Mouse (Mus musculus) hindbrain, postnatal 0 days (tissue): ENCODE measurements around the gene Cep295. TPM values are rescaled to one million over a fixed set of nuclear protein-coding genes. Genes with fewer than 3 reads are reported as not detected.

ENCODE experiments used
- ATAC-seq: fragments of 200-750 bp; cut with Nextera tagmentation; 2 replicates; pipeline ENCODE4 v1.8.0; 2017; ENCODE audit warnings: mild to moderate bottlenecking, moderate TSS enrichment, moderate library complexity
- DNase-seq: peaks from one replicate; pipeline ENCODE4 v3.0.0-alpha.2; 2015; ENCODE audit warnings: low spot score
- H3K27ac ChIP-seq: fragments of 300-500 bp; sonication (generic); 2 replicates; pipeline ENCODE4 v1.5.1; 2014; ENCODE audit warnings: mild to moderate bottlenecking
- H3K27me3 ChIP-seq: fragments of 300-500 bp; sonication (generic); 2 replicates; pipeline ENCODE4 v1.6.1; 2014; ENCODE audit warnings: low read length, mixed read lengths; ENCODE audit not compliant: insufficient read depth
- H3K36me3 ChIP-seq: fragments of 300-500 bp; sonication (generic); 2 replicates; pipeline ENCODE4 v1.6.1; 2014; ENCODE audit warnings: low read length, mixed read lengths; ENCODE audit not compliant: insufficient read depth
- H3K4me1 ChIP-seq: fragments of 300-500 bp; sonication (generic); 2 replicates; pipeline ENCODE4 v1.6.1; 2014; ENCODE audit warnings: antibody characterized with exemption, low read length, mixed read lengths; ENCODE audit not compliant: insufficient read depth
- H3K4me2 ChIP-seq: fragments of 300-500 bp; sonication (generic); 2 replicates; pipeline ENCODE4 v1.6.1; 2014; ENCODE audit warnings: low read depth, mild to moderate bottlenecking, low read length, moderate library complexity, mixed read lengths
- H3K4me3 ChIP-seq: fragments of 300-500 bp; sonication (generic); 2 replicates; pipeline ENCODE4 v1.5.1; 2014; ENCODE audit warnings: low read length
- H3K9ac ChIP-seq: fragments of 300-500 bp; sonication (generic); replicated peaks from 2 replicates; pipeline ENCODE4 v1.6.1; 2014; ENCODE audit warnings: mild to moderate bottlenecking, low read length, moderate library complexity, mixed read lengths
- H3K9me3 ChIP-seq: fragments of 300-500 bp; sonication (generic); 2 replicates; pipeline ENCODE4 v1.6.1; 2016; ENCODE audit warnings: low read length, mixed read lengths
- CTCF ChIP-seq: IDR thresholded peaks from 2 replicates; pipeline ENCODE4 v1.5.1; 2016; ENCODE audit warnings: antibody characterized with exemption, control low read depth, low read depth
- WGBS: fragments of 180-500 bp; shearing (Covaris S2); extraction: QIAGEN DNeasy Blood & Tissue Kit; methylation state at CpG from one replicate; pipeline ENCODE4 v1.1.7; 2014; 5-methylcytosine and 5-hydroxymethylcytosine counted together
- polyA plus RNA-seq: library from polyadenylated mRNA; unstranded; fragments of >200 nt; fragmentation: Nextera tagmentation; extraction: Ambion mirVana; gene quantifications from 2 replicates; pipeline ENCODE4 v1.2.1, GENCODE M21; 2015
- total RNA-seq: library from RNA; depleted of rRNA; stranded (reverse); fragments of >200 nt; gene quantifications from 2 replicates; pipeline ENCODE4 v1.2.3, GENCODE M21; 2014; rRNA removed

Cep295 gene
- total RNA-seq: 16.6 and 18.6 TPM in 2 replicates
- 10.0 and 10.3 TPM in 2 replicates for polyA plus RNA-seq

- Histone ChIP-seq H3K9me3 (no peaks in the 10 kb centered on the region), H3K9ac (peak within 1 kb of the TSS; percentile 81), H3K4me1 (no peaks in the 10 kb centered on the region; the same call in 1 of the 2 replicates), H3K4me2 (peak within 1 kb of the TSS; percentile 66), H3K27ac (peak within 1 kb of the TSS; percentile 90), H3K4me3 (peak within 1 kb of the TSS; percentile 90), H3K27me3 (0 out of 2 replicates have a peak, but pooled peaks cover 5% of the 10 kb centered on the region), H3K36me3 (no peaks in the 10 kb centered on the region)
- peak; percentile 98 for DNase-seq
- 2% methylated on average over 60 of the region's 60 CpGs for WGBS
- ATAC-seq: peak; percentile 99
- no peak for TF ChIP-seq CTCF
Observed at GRCm38 (mm10) chr9:15357484-15358275, at the start of gene Cep295. Gene Cep295, minus strand, starts transcription at chr9:15357788.

- no peak for DNase-seq
- 64% methylated on average over 4 of the region's 4 CpGs for WGBS
- Histone ChIP-seq H3K27me3 (no peaks in the 10 kb centered on the region), H3K27ac (no peak overlapping the region), H3K4me2 (no peak overlapping the region), H3K9ac (no peak overlapping the region), H3K4me1 (no peaks in the 10 kb centered on the region), H3K9me3 (no peaks in the 10 kb centered on the region), H3K4me3 (no peak overlapping the region), H3K36me3 (no peaks in the 10 kb centered on the region)
- no peak for TF ChIP-seq CTCF
- ATAC-seq: no peak
Observed at GRCm38 (mm10) chr9:15397591-15397990, 40.0 kb upstream of the Cep295 start.

GRCm38 (mm10) chr9:15395353-15395942, 37.9 kb upstream of the Cep295 start:
- Histone ChIP-seq H3K9ac (no peak overlapping the region), H3K9me3 (no peaks in the 10 kb centered on the region), H3K4me2 (no peak overlapping the region), H3K4me1 (no peaks in the 10 kb centered on the region), H3K36me3 (no peaks in the 10 kb centered on the region), H3K4me3 (no peak overlapping the region), H3K27me3 (no peaks in the 10 kb centered on the region), H3K27ac (no peak overlapping the region)
- ATAC-seq (no peak), DNase-seq (no peak)
- WGBS: 80% methylated on average over 1 of the region's 1 CpGs
- TF ChIP-seq CTCF: no peak

- no peak for ATAC-seq
- Histone ChIP-seq H3K4me1 (no peaks in the 10 kb centered on the region), H3K9me3 (no peaks in the 10 kb centered on the region), H3K4me3 (no peak overlapping the region), H3K27ac (no peak overlapping the region), H3K9ac (no peak overlapping the region), H3K36me3 (no peaks in the 10 kb centered on the region), H3K4me2 (no peak overlapping the region), H3K27me3 (no peaks in the 10 kb centered on the region)
- no peak for DNase-seq
- no peak for TF ChIP-seq CTCF
- WGBS: 76% methylated on average over 5 of the region's 5 CpGs
Observed at GRCm38 (mm10) chr9:15387075-15387643, 29.6 kb upstream of the Cep295 start.

- DNase-seq: peak; percentile 61
- H3K4me2 ChIP-seq: no peak overlapping the region
- WGBS: 60% methylated on average over 5 of the region's 5 CpGs
Observed at GRCm38 (mm10) chr9:15384266-15384665, 26.7 kb upstream of the Cep295 start.

GRCm38 (mm10) chr9:15366260-15366659, 8.7 kb upstream of the Cep295 start:
- 45% methylated on average over 2 of the region's 2 CpGs for WGBS

More at GRCm38 (mm10) chr9:15384266-15384665, 26.7 kb upstream of the Cep295 start:
- Histone ChIP-seq H3K4me1 (no peaks in the 10 kb centered on the region), H3K27me3 (no peaks in the 10 kb centered on the region), H3K36me3 (no peaks in the 10 kb centered on the region), H3K9ac (no peak overlapping the region), H3K27ac (no peak overlapping the region), H3K9me3 (no peaks in the 10 kb centered on the region), H3K4me3 (no peak overlapping the region)
- 0 out of 2 replicates have a peak, but pooled peaks have one; percentile 29 for ATAC-seq
- TF ChIP-seq CTCF: no peak

More at GRCm38 (mm10) chr9:15366260-15366659, 8.7 kb upstream of the Cep295 start:
- no peak overlapping the region for H3K27ac ChIP-seq
- no peaks in the 10 kb centered on the region for H3K4me1 ChIP-seq
- no peak overlapping the region for H3K4me3 ChIP-seq
- H3K27me3 ChIP-seq: no peaks in the 10 kb centered on the region
- DNase-seq: no peak
- H3K9ac ChIP-seq: no peak overlapping the region
- no peaks in the 10 kb centered on the region for H3K36me3 ChIP-seq
- no peak overlapping the region for H3K4me2 ChIP-seq
- 0 out of 2 replicates have a peak, but pooled peaks have one; percentile 29 for ATAC-seq
- no peaks in the 10 kb centered on the region for H3K9me3 ChIP-seq
- TF ChIP-seq CTCF: no peak
